Mouse (Mus musculus): ENCODE data around the gene Cdk2ap1.

- TF ChIP-seq POLR2A (IDR thresholded peaks at IDR 0.05; ENCODE audit: extremely low read depth, insufficient read depth, low read length) (no peak), CTCF (IDR thresholded peaks at IDR 0.05; ENCODE audit: low read depth, low read length) (no peak)
Measured at GRCm38 (mm10) chr5:124355425-124355959, 7.4 kb downstream of the Cdk2ap1 start.
